Mouse (Mus musculus) liver, embryonic 12.5 days (tissue): Measurements from ENCODE around the gene Nedd9. TPM values are rescaled to one million over a fixed set of nuclear protein-coding genes. Genes with fewer than 3 reads are reported as not detected.

Experiments
- polyA plus RNA-seq: library from polyadenylated mRNA; unstranded; fragments of >200 nt; fragmentation: Nextera tagmentation; extraction: Ambion mirVana; gene quantifications from 2 replicates; pipeline ENCODE4 v1.2.1, GENCODE M21; 2016

The Nedd9 gene
- polyA plus RNA-seq, 1 experiment from 2014 or later, result 2.5 TPM

Other genes starting within 250 kb of the Nedd9 start
- 10.3 and 11.2 TPM in 2 replicates for gene Smim13, start 237.5 kb downstream of the Nedd9 start, polyA plus RNA-seq
- not detected in 2 replicates for gene Gm17364, start 213.4 kb downstream of the Nedd9 start, polyA plus RNA-seq
- gene Tmem170b, start 118.5 kb upstream of the Nedd9 start, polyA plus RNA-seq, result 7.3 and 7.6 TPM in 2 replicates